Mouse (Mus musculus) testis, adult 2 months (tissue): ENCODE measurements around the gene Iqsec1.

Source experiments
- CTCF ChIP-seq: fragments of 200-500 bp; IDR thresholded peaks from 2 replicates; pipeline ENCODE4 v1.5.1; 2012; ENCODE audit warnings: low read depth, mild to moderate bottlenecking, inconsistent platforms, low read length, moderate library complexity; ENCODE audit not compliant: control insufficient read depth, insufficient read depth, insufficient replicate concordance
- POLR2A ChIP-seq: fragments of 200-500 bp; IDR thresholded peaks from 2 replicates; pipeline ENCODE4 v1.6.1; 2012; ENCODE audit warnings: low read depth, mild to moderate bottlenecking, inconsistent platforms, low read length, moderate library complexity; ENCODE audit not compliant: control insufficient read depth

GRCm38 (mm10) chr6:90887024-90887775, 101.3 kb downstream of the Iqsec1 start:
- TF ChIP-seq POLR2A (no peak), CTCF (no peak)
